Mouse (Mus musculus) ES-E14 (cell line): ENCODE data around the gene Lfng. TPM values are rescaled to one million over a fixed set of nuclear protein-coding genes. Genes with fewer than 3 reads are reported as not detected.

Source experiments
- DNase-seq: peaks from one replicate; pipeline ENCODE4 v3.0.0-alpha.2; 2013; ENCODE audit warnings: low read depth, low spot score
- H3K27ac ChIP-seq: 2 replicates; pipeline ENCODE4 v1.5.1; 2012; ENCODE audit warnings: low read depth, mild to moderate bottlenecking, low read length, moderate library complexity, mixed read lengths; ENCODE audit not compliant: poor library complexity, insufficient read depth, severe bottlenecking
- H3K36me3 ChIP-seq: 2 replicates; pipeline ENCODE4 v1.6.1; 2012; ENCODE audit warnings: mild to moderate bottlenecking, low read length, moderate library complexity, mixed read lengths; ENCODE audit not compliant: control insufficient read depth, poor library complexity, insufficient read depth, severe bottlenecking
- H3K4me1 ChIP-seq, 2 experiments: fragments of 150-350 bp in 1 of 2; sonication (generic) in 1 of 2; 2 replicates each; pipeline ENCODE4 v1.6.1; 2012; ENCODE audit warnings: low read length in 2 of 2, mild to moderate bottlenecking in 1 of 2, mixed read lengths in 1 of 2; ENCODE audit not compliant: control insufficient read depth in 2 of 2, insufficient read depth in 2 of 2, poor library complexity in 1 of 2
- H3K4me3 ChIP-seq, 2 experiments: fragments of 150-350 bp in 1 of 2; sonication (generic) in 1 of 2; 2 replicates each; pipeline ENCODE4 v1.5.1; 2012; ENCODE audit warnings: low read length in 2 of 2, low read depth in 1 of 2, mild to moderate bottlenecking in 1 of 2, mixed read lengths in 1 of 2; ENCODE audit not compliant: insufficient read depth in 1 of 2, poor library complexity in 1 of 2, severe bottlenecking in 1 of 2
- H3K9ac ChIP-seq: 2 replicates; pipeline ENCODE4 v1.6.1; 2012; ENCODE audit warnings: low read depth, mild to moderate bottlenecking, low read length, mixed read lengths; ENCODE audit not compliant: poor library complexity, insufficient read depth, severe bottlenecking
- H3K9me3 ChIP-seq: fragments of 150-350 bp; sonication (generic); 2 replicates; pipeline ENCODE4 v1.6.1; 2012; ENCODE audit warnings: low read depth, mild to moderate bottlenecking, low read length; ENCODE audit not compliant: control insufficient read depth, insufficient read depth
- CHD2 ChIP-seq: IDR thresholded peaks from 2 replicates; pipeline ENCODE4 v1.6.1; 2014; ENCODE audit warnings: mild to moderate bottlenecking, low read depth, low read length, inconsistent platforms
- HCFC1 ChIP-seq: IDR thresholded peaks from 2 replicates; pipeline ENCODE4 v1.6.1; 2012; ENCODE audit warnings: low read length, inconsistent platforms, borderline replicate concordance; ENCODE audit not compliant: insufficient read depth
- MAFK ChIP-seq: IDR thresholded peaks from 2 replicates; pipeline ENCODE4 v1.6.1; 2014; ENCODE audit warnings: mild to moderate bottlenecking, low read depth, low read length, inconsistent platforms; ENCODE audit not compliant: insufficient read depth
- ZC3H11A ChIP-seq: IDR thresholded peaks from 2 replicates; pipeline ENCODE4 v1.6.1; 2012; ENCODE audit warnings: low read depth, mild to moderate bottlenecking, inconsistent platforms, low read length, borderline replicate concordance
- ZNF384 ChIP-seq: IDR thresholded peaks from 2 replicates; pipeline ENCODE4 v1.6.1; 2012; ENCODE audit warnings: low read depth, low read length, inconsistent platforms
- in situ Hi-C, 2 experiments: fragments of 600-800 bp; cut with MboI; formaldehyde crosslinking; loops; one replicate each; pipeline ENCODE4 v1.15.1; 2025; ENCODE audit warnings: low sequenced_read_pairs in 2 of 2, inconsistent platforms in 1 of 2; ENCODE audit not compliant: unreplicated experiment in 2 of 2
- total RNA-seq: library from RNA; depleted of rRNA; stranded (reverse); fragments of 300-350 nt; gene quantifications from 2 replicates; pipeline ENCODE4 v1.2.3, GENCODE M21; 2012

Gene Lfng
- total RNA-seq, 1 experiment: 13.3 TPM

GRCm38 (mm10) chr5:140569032-140569595, 38.0 kb upstream of the Lfng start:
- Histone ChIP-seq H3K9ac (no peak overlapping the region), H3K27ac (no peak overlapping the region), H3K4me1 (peaks cover 9 to 28% of the 10 kb centered on the region in 2 experiments), H3K4me3 (no peak overlapping the region), H3K9me3 (no peaks in the 10 kb centered on the region), H3K36me3 (no peaks in the 10 kb centered on the region)
- no peak for DNase-seq
- in situ Hi-C loops: no loop called here
- TF ChIP-seq HCFC1 (no peak), ZC3H11A (no peak), ZNF384 (peak; percentile 87), CHD2 (no peak), MAFK (peak; percentile 58; the same call in 1 of the 2 replicates)

- Histone ChIP-seq H3K9ac (no peak overlapping the region), H3K36me3 (no peaks in the 10 kb centered on the region), H3K9me3 (no peaks in the 10 kb centered on the region), H3K4me1 (peaks cover 9 to 30% of the 10 kb centered on the region in 2 experiments), H3K4me3 (no peak overlapping the region), H3K27ac (no peak overlapping the region)
- no peak for DNase-seq
- no peak for TF ChIP-seq HCFC1
- TF ChIP-seq ZNF384: no peak
- no peak for TF ChIP-seq CHD2
- no peak for TF ChIP-seq MAFK
- TF ChIP-seq ZC3H11A: no peak
- in situ Hi-C loops: no loop called here
Observed at GRCm38 (mm10) chr5:140570223-140570870, 36.8 kb upstream of the Lfng start.

DNA sequence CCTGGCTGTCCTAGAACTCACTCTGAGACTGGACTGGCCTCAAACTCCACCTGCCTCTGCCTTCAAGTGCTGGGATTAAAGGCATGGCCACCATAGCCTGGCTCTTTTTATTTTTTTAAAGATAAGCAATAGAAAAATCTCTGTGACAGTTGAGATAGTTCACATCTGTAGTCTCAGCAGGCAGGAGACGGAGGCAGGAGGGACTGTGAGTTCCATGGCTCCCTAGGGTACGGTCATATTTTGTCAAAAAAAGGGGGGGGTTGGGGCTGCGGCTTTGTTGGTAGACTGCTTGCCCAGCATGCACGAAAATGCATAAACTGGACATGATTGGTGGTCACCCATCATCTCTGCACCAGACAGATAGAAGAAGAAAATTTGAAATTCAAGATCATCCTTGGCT, 35.9 kb upstream of the Lfng start:
- DNase-seq: no peak
- H3K27ac ChIP-seq: no peak overlapping the region
- no peak overlapping the region for H3K4me3 ChIP-seq
- H3K4me1 ChIP-seq: peaks cover 9 to 29% of the 10 kb centered on the region in 2 experiments
- no peaks in the 10 kb centered on the region for H3K9me3 ChIP-seq
- no peak for TF ChIP-seq MAFK
- TF ChIP-seq ZNF384: no peak
- no peak for TF ChIP-seq CHD2
- TF ChIP-seq ZC3H11A: no peak
- no peak for TF ChIP-seq HCFC1
- no peaks in the 10 kb centered on the region for H3K36me3 ChIP-seq
- in situ Hi-C loops: no loop called here
- H3K9ac ChIP-seq: no peak overlapping the region

DNA sequence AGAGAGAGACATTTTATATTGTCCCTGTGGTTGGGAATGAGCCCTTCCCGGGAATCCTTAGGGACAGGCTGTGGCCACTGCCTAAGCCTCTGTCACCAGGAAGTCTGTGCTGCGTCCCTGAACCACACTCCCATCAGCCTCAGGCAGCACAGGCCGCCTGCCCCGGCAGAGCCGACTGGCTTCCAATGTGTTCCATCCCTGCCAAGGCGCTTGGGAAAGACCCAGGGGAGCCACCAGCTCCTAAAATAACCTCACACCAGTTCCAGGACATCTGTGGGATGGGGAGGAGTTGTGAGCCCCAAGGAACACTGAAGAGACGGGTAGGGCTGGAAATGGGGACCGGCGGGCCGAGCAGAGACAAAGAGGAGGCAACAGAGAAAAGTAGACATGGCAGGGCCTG, 35.4 kb upstream of the Lfng start:
- no peak for DNase-seq
- H3K4me3 ChIP-seq: no peak overlapping the region
- no peaks in the 10 kb centered on the region for H3K9me3 ChIP-seq
- peaks cover 9 to 24% of the 10 kb centered on the region in 2 experiments for H3K4me1 ChIP-seq
- TF ChIP-seq CHD2 (no peak), ZNF384 (no peak), ZC3H11A (no peak), MAFK (no peak), HCFC1 (no peak)
- in situ Hi-C loops: no loop called here
- H3K36me3 ChIP-seq: no peaks in the 10 kb centered on the region
- H3K9ac ChIP-seq: peak overlapping the region; percentile 22; the same call in 1 of the 2 replicates
- H3K27ac ChIP-seq: no peak overlapping the region; the same call in 1 of the 2 replicates
